Mouse (Mus musculus) forebrain, embryonic 12.5 days (tissue): ENCODE measurements around the gene Nmb. TPM values are rescaled to one million over a fixed set of nuclear protein-coding genes. Genes with fewer than 3 reads are reported as not detected.
A peak's percentile ranks its signal among the peaks of the same experiment; 100 is the strongest.

ENCODE experiments used
- ATAC-seq: fragments of 200-750 bp; cut with Nextera tagmentation; 2 replicates; pipeline ENCODE4 v1.8.0; 2017; ENCODE audit warnings: moderate TSS enrichment; ENCODE audit not compliant: low FRiP score
- H3K27ac ChIP-seq: fragments of 300-500 bp; sonication (generic); 2 replicates; pipeline ENCODE4 v1.5.1; 2016; ENCODE audit warnings: mild to moderate bottlenecking
- H3K27me3 ChIP-seq: fragments of 300-500 bp; sonication (generic); 2 replicates; pipeline ENCODE4 v1.6.1; 2016; ENCODE audit warnings: mild to moderate bottlenecking
- H3K36me3 ChIP-seq: fragments of 300-500 bp; sonication (generic); replicated peaks from 2 replicates; pipeline ENCODE4 v1.6.1; 2016; ENCODE audit warnings: mild to moderate bottlenecking
- H3K4me1 ChIP-seq: fragments of 300-500 bp; sonication (generic); 2 replicates; pipeline ENCODE4 v1.6.1; 2016
- H3K4me2 ChIP-seq: fragments of 300-500 bp; sonication (generic); 2 replicates; pipeline ENCODE4 v1.6.1; 2016; ENCODE audit warnings: mild to moderate bottlenecking, moderate library complexity
- H3K4me3 ChIP-seq: fragments of 300-500 bp; sonication (generic); replicated peaks from 2 replicates; pipeline ENCODE4 v1.5.1; 2016; ENCODE audit warnings: mild to moderate bottlenecking
- H3K9ac ChIP-seq: fragments of 300-500 bp; sonication (generic); 2 replicates; pipeline ENCODE4 v1.6.1; 2016; ENCODE audit warnings: mild to moderate bottlenecking
- H3K9me3 ChIP-seq: fragments of 300-500 bp; sonication (generic); 2 replicates; pipeline ENCODE4 v1.6.1; 2016
- WGBS: fragments of 180-500 bp; shearing (Covaris S2); methylation state at CpG from one replicate; pipeline ENCODE4 v1.1.7; 2016; 5-methylcytosine and 5-hydroxymethylcytosine counted together
- polyA plus RNA-seq: library from polyadenylated mRNA; unstranded; fragments of >200 nt; fragmentation: Nextera tagmentation; extraction: Ambion mirVana; gene quantifications from 2 replicates; pipeline ENCODE4 v1.2.1, GENCODE M21; 2016

The Nmb gene
- polyA plus RNA-seq, 1 experiment from 2014 or later: 8.6 TPM

DNA sequence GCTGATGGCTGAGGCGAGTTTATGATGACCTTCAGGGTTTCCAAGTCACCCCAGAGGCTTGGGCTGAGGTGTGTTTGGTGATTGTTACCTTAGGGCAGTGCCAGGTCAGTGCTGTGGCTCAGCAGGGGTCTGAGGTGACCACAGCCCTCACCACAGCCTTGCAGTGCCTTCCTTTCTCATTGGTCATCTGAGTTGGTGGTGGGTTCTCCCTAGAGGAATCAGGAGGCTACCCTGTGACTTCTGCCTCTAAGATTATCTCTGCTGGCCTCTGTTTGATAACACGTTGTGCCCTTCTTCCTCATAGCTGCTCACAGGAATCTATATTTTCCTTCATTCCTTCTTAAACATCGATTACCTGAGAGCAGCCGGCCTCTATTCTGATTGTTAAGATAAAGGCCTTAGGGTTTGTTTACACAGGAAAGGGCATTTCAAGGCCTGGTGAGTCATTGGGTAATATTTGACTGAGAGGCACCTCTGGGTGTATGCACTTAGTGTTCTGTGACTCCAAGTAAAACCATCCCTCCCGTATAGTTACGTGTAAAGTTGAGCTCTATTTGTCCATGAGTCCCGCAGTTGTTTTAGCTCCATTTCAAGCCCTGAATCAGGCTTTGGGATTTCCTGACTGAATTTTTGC is 38.2 kb downstream of the Nmb start:
- H3K4me1 ChIP-seq: peaks cover 29% of the 10 kb centered on the region
- no peaks in the 10 kb centered on the region for H3K9me3 ChIP-seq
- 90% methylated on average over 7 of the region's 7 CpGs for WGBS
- H3K27ac ChIP-seq: no peak overlapping the region
- no peak overlapping the region for H3K9ac ChIP-seq
- ATAC-seq: no peak
- peaks cover 75% of the 10 kb centered on the region for H3K36me3 ChIP-seq
- H3K4me3 ChIP-seq: no peak overlapping the region
- H3K27me3 ChIP-seq: no peaks in the 10 kb centered on the region
- no peak overlapping the region for H3K4me2 ChIP-seq

DNA sequence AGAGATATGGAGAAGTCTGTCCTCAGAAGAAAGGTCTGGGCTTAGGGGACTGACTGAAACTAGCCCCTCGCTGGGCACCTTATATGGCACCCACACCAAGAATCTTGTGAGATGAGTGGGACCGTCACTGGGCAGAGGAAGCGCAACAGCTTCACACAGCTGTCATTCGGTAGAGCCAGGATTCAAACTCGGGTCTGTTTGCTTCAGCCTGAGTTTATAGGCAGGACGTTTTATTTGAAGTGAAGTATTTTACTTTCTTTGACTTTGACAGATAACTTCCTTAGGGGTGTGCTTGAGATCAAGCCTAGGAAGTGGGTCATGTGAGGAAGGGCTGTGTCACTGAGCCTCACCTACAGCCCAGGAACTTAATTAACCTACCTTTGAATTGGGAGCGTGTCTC is 39.4 kb downstream of the Nmb start:
- no peaks in the 10 kb centered on the region for H3K9me3 ChIP-seq
- ATAC-seq: no peak
- peaks cover 67% of the 10 kb centered on the region for H3K36me3 ChIP-seq
- H3K4me3 ChIP-seq: no peak overlapping the region
- H3K27me3 ChIP-seq: no peaks in the 10 kb centered on the region
- H3K4me2 ChIP-seq: no peak overlapping the region
- H3K9ac ChIP-seq: no peak overlapping the region
- 94% methylated on average over 7 of the region's 7 CpGs for WGBS
- H3K4me1 ChIP-seq: peaks cover 32% of the 10 kb centered on the region
- H3K27ac ChIP-seq: no peak overlapping the region

DNA sequence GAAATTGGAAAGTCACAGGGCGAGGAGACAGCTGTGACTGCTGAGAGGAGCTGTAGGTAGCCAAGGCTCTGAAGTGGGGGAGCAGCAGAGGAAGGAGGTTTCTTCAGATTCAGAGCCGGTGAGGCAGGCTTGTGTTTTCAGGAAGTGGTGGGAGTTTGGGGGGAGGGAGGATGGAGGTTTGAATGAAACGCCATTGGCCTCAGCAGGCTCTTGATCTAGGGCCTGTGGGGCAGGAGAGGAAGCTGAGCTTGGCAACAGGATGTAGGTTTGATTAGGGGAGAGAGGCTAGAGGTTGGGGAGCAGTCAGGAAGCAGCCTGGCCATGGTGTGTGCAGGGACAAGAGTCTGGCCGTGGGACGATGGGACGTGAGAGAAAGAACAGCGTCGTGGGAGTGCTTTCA is 40.0 kb downstream of the Nmb start:
- Histone ChIP-seq H3K4me2 (no peak overlapping the region), H3K9ac (no peak overlapping the region), H3K4me1 (peaks cover 34% of the 10 kb centered on the region), H3K9me3 (no peaks in the 10 kb centered on the region), H3K27me3 (no peaks in the 10 kb centered on the region), H3K27ac (no peak overlapping the region), H3K4me3 (no peak overlapping the region), H3K36me3 (peaks cover 61% of the 10 kb centered on the region)
- no peak for ATAC-seq
- 94% methylated on average over 8 of the region's 8 CpGs for WGBS

DNA sequence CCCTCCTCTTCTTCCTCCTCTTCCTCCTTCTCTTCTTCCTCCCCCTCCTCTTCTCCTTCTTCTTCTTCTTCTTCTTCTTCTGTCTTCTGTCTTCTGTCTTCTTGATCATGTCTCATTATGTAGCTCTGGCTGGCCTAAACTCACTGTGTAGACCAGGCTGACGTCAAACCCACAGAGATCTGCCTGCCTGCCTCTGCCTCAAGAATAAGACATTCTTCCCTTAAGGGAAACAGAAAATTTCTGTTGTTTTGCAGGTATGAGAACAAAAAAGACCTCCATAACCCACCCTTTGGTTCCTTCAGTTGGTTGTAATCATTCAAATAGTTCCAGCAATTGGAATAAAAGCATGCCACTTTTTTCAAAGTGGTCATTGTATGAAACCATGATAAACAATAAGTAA is 40.7 kb downstream of the Nmb start:
- no peak for ATAC-seq
- 58% methylated on average over 1 of the region's 1 CpGs for WGBS
- Histone ChIP-seq H3K36me3 (peaks cover 54% of the 10 kb centered on the region), H3K4me3 (no peak overlapping the region), H3K4me2 (no peak overlapping the region), H3K27ac (no peak overlapping the region), H3K27me3 (no peaks in the 10 kb centered on the region), H3K4me1 (peaks cover 34% of the 10 kb centered on the region), H3K9me3 (no peaks in the 10 kb centered on the region), H3K9ac (no peak overlapping the region)

DNA sequence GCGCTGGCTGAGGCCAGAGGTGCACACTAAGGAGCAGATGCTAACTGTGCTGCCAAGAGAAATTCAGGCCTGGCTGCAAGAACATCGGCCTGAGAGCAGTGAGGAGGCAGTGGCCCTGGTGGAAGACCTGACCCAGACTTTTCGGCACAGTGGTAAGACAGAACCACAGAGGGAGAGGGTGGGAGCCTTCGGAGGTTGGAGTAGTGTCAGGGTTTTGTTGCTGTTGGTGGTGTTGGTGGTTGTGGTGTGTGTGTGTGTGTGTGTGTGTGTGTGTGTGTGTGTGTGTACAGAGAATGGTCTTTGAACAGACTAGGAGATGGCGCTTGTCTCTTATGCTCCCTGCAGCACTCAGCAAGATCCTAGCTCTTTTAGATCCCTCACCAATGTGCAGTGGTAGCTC is 41.4 kb downstream of the Nmb start:
- peak overlapping the region; percentile 22 for H3K4me2 ChIP-seq
- 0 out of 2 replicates have a peak overlapping the region, but pooled peaks have one; percentile 1 for H3K9ac ChIP-seq
- H3K4me3 ChIP-seq: 0 out of 2 replicates have a peak overlapping the region, but pooled peaks have one; percentile 0
- H3K9me3 ChIP-seq: no peaks in the 10 kb centered on the region
- no peaks in the 10 kb centered on the region for H3K27me3 ChIP-seq
- peaks cover 34% of the 10 kb centered on the region for H3K4me1 ChIP-seq
- no peak for ATAC-seq
- 86% methylated on average over 5 of the region's 5 CpGs for whole genome bisulfite sequencing
- no peak overlapping the region for H3K27ac ChIP-seq
- peaks cover 47% of the 10 kb centered on the region for H3K36me3 ChIP-seq

DNA sequence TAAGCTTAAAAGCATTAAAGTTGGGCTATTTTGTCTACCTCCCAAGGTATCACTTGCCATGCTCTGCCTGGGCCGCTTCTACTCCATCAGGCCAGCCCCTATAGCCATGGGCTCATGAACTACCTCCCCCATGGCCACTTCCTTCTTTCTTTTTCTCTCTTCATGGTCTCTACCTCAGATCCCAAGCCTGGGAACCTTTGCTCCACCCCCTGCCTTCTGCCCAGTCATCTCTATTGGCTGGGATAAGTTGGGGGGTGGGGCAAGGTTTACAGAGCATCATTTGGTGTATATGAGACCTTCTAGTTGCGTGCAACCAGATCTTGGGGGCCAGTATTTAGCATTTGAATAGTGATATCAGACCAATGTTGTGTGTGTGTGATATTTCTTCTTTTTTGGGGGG is 42.4 kb downstream of the Nmb start:
- 90% methylated on average over 2 of the region's 2 CpGs for whole genome bisulfite sequencing
- Histone ChIP-seq H3K27me3 (no peaks in the 10 kb centered on the region), H3K4me1 (peaks cover 34% of the 10 kb centered on the region), H3K4me2 (peak overlapping the region; percentile 79), H3K9me3 (no peaks in the 10 kb centered on the region), H3K27ac (no peak overlapping the region), H3K36me3 (peaks cover 37% of the 10 kb centered on the region), H3K4me3 (no peak overlapping the region), H3K9ac (no peak overlapping the region)
- ATAC-seq: no peak

DNA sequence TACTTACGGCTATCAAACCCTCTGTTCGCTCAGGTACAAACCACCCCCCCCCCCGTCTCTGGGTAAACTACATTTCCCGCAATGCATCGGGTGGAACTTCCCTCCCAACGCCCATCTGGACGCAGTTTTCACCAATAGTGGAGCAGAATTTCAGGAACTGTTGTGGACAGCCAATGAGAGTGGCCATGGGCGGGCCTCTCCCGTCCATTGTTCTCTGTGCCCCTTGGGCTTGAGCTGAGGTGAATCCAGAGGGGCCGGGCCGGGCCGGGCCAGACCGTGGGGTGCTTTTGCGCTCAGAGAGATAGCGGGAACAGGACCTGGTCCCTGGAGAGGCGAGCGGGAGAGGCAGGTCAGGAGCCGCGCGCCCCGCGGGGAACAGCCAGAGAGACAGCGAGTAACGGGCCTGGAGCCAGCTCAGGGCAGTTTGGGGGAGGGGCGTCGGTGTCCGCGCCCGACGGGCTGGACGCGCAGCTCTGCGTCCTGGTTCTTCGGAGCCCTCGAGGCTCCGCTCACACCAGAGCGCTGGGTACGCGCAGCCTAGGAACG is 44.1 kb downstream of the Nmb start, which contains the start of gene Zscan2:
Gene Zscan2, plus strand, starts transcription at position 192 of the 546 bp plus-strand sequence.
- under 1% methylated on average over 40 of the region's 40 CpGs for WGBS
- peaks cover 27% of the 10 kb centered on the region for H3K36me3 ChIP-seq
- H3K4me2 ChIP-seq: peak within 1 kb of the TSS; percentile 79
- peaks cover 34% of the 10 kb centered on the region for H3K4me1 ChIP-seq
- peak; percentile 99 for ATAC-seq
- H3K4me3 ChIP-seq: peak within 1 kb of the TSS; percentile 71
- no peaks in the 10 kb centered on the region for H3K9me3 ChIP-seq
- H3K27me3 ChIP-seq: no peaks in the 10 kb centered on the region
- peak within 1 kb of the TSS; percentile 92 for H3K27ac ChIP-seq
- H3K9ac ChIP-seq: peak within 1 kb of the TSS; percentile 80

DNA sequence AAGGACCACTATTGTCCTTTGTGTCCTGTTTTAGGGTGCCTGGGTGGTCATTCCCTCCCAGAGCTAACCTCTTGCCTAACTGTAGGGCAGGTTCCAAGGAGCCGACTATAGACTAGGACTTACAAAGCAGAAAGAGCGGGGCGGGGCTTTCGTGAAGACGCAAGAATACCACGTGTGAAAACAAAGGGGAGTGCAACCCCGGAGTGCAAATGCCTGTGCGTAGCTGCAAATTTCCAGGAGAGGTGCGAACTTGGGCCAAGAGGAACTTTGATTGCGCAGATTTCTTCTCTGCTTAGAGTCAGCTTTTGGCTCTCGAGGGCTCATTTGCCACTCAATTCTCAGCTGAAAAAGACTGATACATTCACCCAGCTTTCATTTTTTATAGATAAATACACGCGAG is 44.6 kb downstream of the Nmb start:
- peak; percentile 72 for ATAC-seq
- Histone ChIP-seq H3K36me3 (peaks cover 21% of the 10 kb centered on the region), H3K4me2 (peak overlapping the region; percentile 79), H3K4me1 (peaks cover 34% of the 10 kb centered on the region), H3K27ac (0 out of 2 replicates have a peak overlapping the region, but pooled peaks have one; percentile 92), H3K9ac (peak overlapping the region; percentile 80), H3K9me3 (no peaks in the 10 kb centered on the region), H3K4me3 (peak overlapping the region; percentile 71), H3K27me3 (no peaks in the 10 kb centered on the region)
- under 1% methylated on average over 13 of the region's 13 CpGs for WGBS

DNA sequence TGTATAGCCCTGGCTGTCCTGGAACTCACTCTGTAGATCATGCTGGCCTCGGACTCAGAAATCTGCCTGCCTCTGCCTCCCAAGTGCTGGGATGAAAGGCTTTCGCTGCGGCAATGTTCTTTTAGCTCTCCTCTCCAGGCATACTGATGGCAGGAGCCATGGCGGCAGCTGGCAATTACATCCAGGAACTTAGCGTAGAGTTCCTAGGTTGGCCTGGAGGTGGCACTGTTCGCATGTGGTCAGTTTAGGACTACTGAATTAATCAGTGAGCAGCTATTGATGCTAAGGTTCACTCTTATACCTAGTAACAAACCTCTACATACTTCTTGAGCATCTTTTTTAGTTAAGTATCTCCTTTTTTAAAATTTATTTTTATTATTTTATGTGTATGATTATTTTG is 47.7 kb downstream of the Nmb start:
- Histone ChIP-seq H3K4me3 (no peak overlapping the region), H3K27ac (no peak overlapping the region), H3K36me3 (no peaks in the 10 kb centered on the region), H3K9me3 (no peaks in the 10 kb centered on the region), H3K4me1 (peaks cover 9% of the 10 kb centered on the region), H3K9ac (no peak overlapping the region), H3K4me2 (no peak overlapping the region), H3K27me3 (no peaks in the 10 kb centered on the region)
- ATAC-seq: no peak
- WGBS: 32% methylated on average over 6 of the region's 6 CpGs

DNA sequence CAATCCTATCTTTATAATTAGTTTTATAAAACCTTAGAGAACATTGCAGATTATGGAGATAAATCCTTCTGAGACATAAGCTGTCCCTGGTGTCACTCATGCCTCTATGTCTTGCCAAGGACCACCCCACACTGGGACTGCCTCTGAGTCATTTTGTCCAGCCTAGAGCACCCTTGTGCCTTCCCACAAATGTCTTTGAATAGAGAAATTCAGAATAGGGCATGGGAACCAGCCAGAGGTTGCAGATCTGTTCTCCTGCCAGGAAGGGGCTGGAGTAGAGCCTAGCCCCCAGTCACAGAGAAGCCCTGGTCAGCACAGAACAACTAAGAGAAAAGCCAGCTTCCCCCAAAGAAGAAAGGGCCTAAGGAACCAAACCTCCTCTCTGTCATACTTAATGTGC is 49.6 kb downstream of the Nmb start:
- no peak for ATAC-seq
- Histone ChIP-seq H3K4me3 (no peak overlapping the region), H3K9ac (no peak overlapping the region), H3K4me2 (no peak overlapping the region), H3K36me3 (no peaks in the 10 kb centered on the region), H3K27ac (no peak overlapping the region), H3K9me3 (no peaks in the 10 kb centered on the region), H3K4me1 (0 out of 2 replicates have a peak, but pooled peaks cover 2% of the 10 kb centered on the region), H3K27me3 (no peaks in the 10 kb centered on the region)

DNA sequence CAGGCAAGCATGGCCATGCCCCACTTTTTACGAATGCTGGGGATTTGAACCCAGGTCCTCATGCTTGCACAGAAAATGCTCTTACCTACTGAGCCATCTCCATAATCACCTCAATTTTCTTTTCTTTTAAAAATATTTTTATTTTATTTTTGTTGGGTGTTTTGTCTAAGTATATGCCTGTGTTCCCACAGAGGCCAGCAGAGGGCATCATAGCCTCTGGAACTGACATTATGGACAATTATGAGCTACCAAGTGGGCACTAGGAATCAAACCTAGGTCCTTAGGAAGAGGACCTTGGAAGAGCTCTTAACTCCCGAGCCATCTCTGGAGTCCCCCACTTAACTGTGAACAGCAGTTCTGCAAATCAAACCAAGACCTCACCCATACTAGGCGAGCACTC is 51.7 kb downstream of the Nmb start:
- no peak for ATAC-seq
- Histone ChIP-seq H3K9ac (no peak overlapping the region), H3K9me3 (no peaks in the 10 kb centered on the region), H3K27ac (no peak overlapping the region), H3K4me2 (no peak overlapping the region), H3K36me3 (no peaks in the 10 kb centered on the region), H3K4me3 (no peak overlapping the region), H3K4me1 (no peaks in the 10 kb centered on the region), H3K27me3 (no peaks in the 10 kb centered on the region)
- WGBS: 96% methylated on average over 3 of the region's 3 CpGs
